18 mouse cellular contexts compared by ENCODE assay signal in the genomic region with DNA sequence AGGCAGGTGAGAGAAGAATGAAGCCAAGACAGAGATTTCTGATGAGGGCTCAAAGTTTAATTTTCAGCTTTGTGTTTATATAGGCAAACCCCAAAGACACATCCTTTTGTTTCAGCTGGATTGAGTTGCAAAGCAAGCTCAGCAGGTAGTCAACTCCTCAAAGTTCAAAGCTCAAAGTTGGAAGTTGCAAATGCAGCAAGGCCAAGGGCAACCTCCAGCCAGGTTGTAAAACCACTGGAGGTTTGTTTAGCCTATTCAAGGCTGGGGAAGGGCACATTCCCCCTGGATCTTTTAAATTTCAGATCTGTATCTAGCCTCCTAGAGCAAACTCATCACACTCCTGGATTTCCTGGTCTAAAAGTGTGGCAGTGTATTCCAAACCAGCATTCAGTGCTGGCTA. TPM values are rescaled to one million over a fixed set of nuclear protein-coding genes. Genes with fewer than 3 reads are reported as not detected.
A peak's percentile ranks its signal among the peaks of the same experiment; 100 is the strongest.
DNase-seq lines count a peak whose midpoint lies in the region; ATAC-seq lines count a peak whose summit lies in the region.
"Not testable (repeated sequence)": the region's sequence is repeated elsewhere in the genome, so short reads cannot be mapped to it uniquely, and the experiment has no call there.
"Had no signal": no experiment of that assay in that cellular context is flagged by ENCODE, and none has a peak within 500 bp of the region (broad histone marks: within the 10 kb centered on the region; RNA-seq: fewer than 3 reads in every experiment).

No protein-coding gene starts in this region.

- not testable (repeated sequence) for H3K4me2 ChIP-seq in intestine, embryonic 15.5 days (replicated peaks)

- not testable (repeated sequence) for H3K36me3 ChIP-seq in intestine, embryonic 15.5 days

- peak; percentile 82 for DNase-seq in ES-CJ7 (ENCODE audit: low read depth, low spot score)
- peak; percentile 93 for DNase-seq in R1 (ENCODE audit: low read depth, low spot score)
- DNase-seq in kidney, adult 9 months: peak; percentile 29
- DNase-seq in yolk sac, embryonic 10.5 days (ENCODE audit: low spot score): peak; percentile 28

- H3K4me3 ChIP-seq in intestine, embryonic 15.5 days (replicated peaks): not testable (repeated sequence)

- not testable (repeated sequence) for H3K4me1 ChIP-seq in intestine, embryonic 15.5 days (replicated peaks)

- H3K27ac ChIP-seq in intestine, embryonic 15.5 days: not testable (repeated sequence)

- peak; percentile 23; the same call in 1 of the 2 replicates for ATAC-seq in intestine, embryonic 15.5 days

- H3K9me3 ChIP-seq in intestine, embryonic 15.5 days: not testable (repeated sequence)

- H3K27me3 ChIP-seq in intestine, embryonic 15.5 days (replicated peaks): not testable (repeated sequence)

- not testable (repeated sequence) for H3K9ac ChIP-seq in intestine, embryonic 15.5 days

RNA-seq across cellular contexts. Expression of gene Fbxw17, which starts 28.5 kb away (rescaled TPM):
- polyA plus RNA-seq in intestine, embryonic 15.5 days (2015; fragmentation: Nextera tagmentation; extraction: Ambion mirVana): 22.7 and 24.6 TPM in 2 replicates
- polyA plus RNA-seq: G1E had no signal

RNA-seq across cellular contexts. Expression of gene Gm47429, which starts 54.6 kb away (rescaled TPM):
- polyA plus RNA-seq in intestine, embryonic 15.5 days (2015; fragmentation: Nextera tagmentation; extraction: Ambion mirVana): not detected in 2 replicates
- polyA plus RNA-seq: activated CD4-positive, CD25-positive, alpha-beta regulatory T cell, adult 4 months; C2C12; cerebellum, adult 2 months; cortical plate, adult 2 months; embryonic facial prominence, embryonic 10.5 days; embryonic facial prominence, embryonic 12.5 days; embryonic facial prominence, embryonic 14.5 days; forebrain, embryonic 11.5 days; forebrain, embryonic 13.5 days; forebrain, embryonic 15.5 days; forebrain, postnatal 0 days; G1E; Patski had no signal

Comparison
In these comparisons a context has a peak if more than half of its experiments do, and no peak if none do; other contexts are left out.
1. DNase-seq: peak in every context shown above with its lines; median percentile 93 in R1; 82 in ES-CJ7; 29 in kidney, adult 9 months; 28 in yolk sac, embryonic 10.5 days.